Mouse (Mus musculus): ENCODE data around the gene Fuca1. TPM values are rescaled to one million over a fixed set of nuclear protein-coding genes. Genes with fewer than 3 reads are reported as not detected.

Gene Fuca1
- 71.7 and 76.4 TPM in 2 replicates for polyA plus RNA-seq (2015; fragmentation: Nextera tagmentation; extraction: Ambion mirVana)

- Histone ChIP-seq H3K36me3 (peaks cover 5% of the 10 kb centered on the region; the same call in 1 of the 2 replicates), H3K4me1 (peaks cover 9% of the 10 kb centered on the region), H3K9me3 (no peaks in the 10 kb centered on the region), H3K9ac (peak within 1 kb of the TSS; percentile 69), H3K4me3 (peak within 1 kb of the TSS; percentile 67), H3K27me3 (no peaks in the 10 kb centered on the region), H3K27ac (peak within 1 kb of the TSS; percentile 76), H3K4me2 (peak within 1 kb of the TSS; percentile 91)
- 1% methylated on average over 60 of the region's 60 CpGs for WGBS
- ATAC-seq (ENCODE audit: borderline replicate concordance, extremely low read depth, low FRiP score, low TSS enrichment): peak; percentile 96
These were observed at the start of gene Fuca1 for GRCm38 (mm10) chr4:135920304-135921241. TSS of gene Fuca1 (plus strand) at chr4:135920735.

GRCm38 (mm10) chr4:135872015-135872414 is 48.5 kb upstream of the Fuca1 start:
- Histone ChIP-seq H3K27ac (peak overlapping the region; percentile 99; the same call in 1 of the 2 replicates), H3K36me3 (peaks cover 16% of the 10 kb centered on the region), H3K9ac (peak overlapping the region; percentile 85), H3K9me3 (no peaks in the 10 kb centered on the region), H3K4me2 (peak overlapping the region; percentile 80), H3K4me1 (peaks cover 54% of the 10 kb centered on the region), H3K4me3 (peak overlapping the region; percentile 69), H3K27me3 (no peaks in the 10 kb centered on the region)
- WGBS: 18% methylated on average over 3 of the region's 3 CpGs
- no peak for ATAC-seq (ENCODE audit: borderline replicate concordance, extremely low read depth, low FRiP score, low TSS enrichment)

- no peaks in the 10 kb centered on the region for H3K27me3 ChIP-seq
- peak overlapping the region; percentile 80 for H3K4me2 ChIP-seq
- peaks cover 16% of the 10 kb centered on the region for H3K36me3 ChIP-seq
- ATAC-seq (ENCODE audit: borderline replicate concordance, extremely low read depth, low FRiP score, low TSS enrichment): no peak
- H3K9ac ChIP-seq: peak overlapping the region; percentile 85
- H3K27ac ChIP-seq: peak overlapping the region; percentile 99
- peaks cover 56% of the 10 kb centered on the region for H3K4me1 ChIP-seq
- no peaks in the 10 kb centered on the region for H3K9me3 ChIP-seq
- 4% methylated on average over 17 of the region's 17 CpGs for WGBS
- peak overlapping the region; percentile 69 for H3K4me3 ChIP-seq
These were observed 47.7 kb upstream of the Fuca1 start for GRCm38 (mm10) chr4:135872589-135873391.

GRCm38 (mm10) chr4:135873526-135874202 is 46.9 kb upstream of the Fuca1 start, which contains the start of gene Pnrc2:
TSS of gene Pnrc2 (minus strand) at chr4:135873850.
- H3K36me3 ChIP-seq: peaks cover 16% of the 10 kb centered on the region
- under 1% methylated on average over 60 of the region's 60 CpGs for WGBS
- peak within 1 kb of the TSS; percentile 69 for H3K4me3 ChIP-seq
- H3K27me3 ChIP-seq: no peaks in the 10 kb centered on the region
- H3K4me1 ChIP-seq: peaks cover 56% of the 10 kb centered on the region
- H3K27ac ChIP-seq: peak within 1 kb of the TSS; percentile 99
- H3K9me3 ChIP-seq: no peaks in the 10 kb centered on the region
- H3K4me2 ChIP-seq: peak within 1 kb of the TSS; percentile 80
- ATAC-seq (ENCODE audit: borderline replicate concordance, extremely low read depth, low FRiP score, low TSS enrichment): peak; percentile 95
- H3K9ac ChIP-seq: peak within 1 kb of the TSS; percentile 85

GRCm38 (mm10) chr4:135874564-135875535 is 45.7 kb upstream of the Fuca1 start:
- Histone ChIP-seq H3K27ac (peak overlapping the region; percentile 99), H3K4me1 (peaks cover 48% of the 10 kb centered on the region), H3K4me3 (no peak overlapping the region), H3K9ac (peak overlapping the region; percentile 68; the same call in 1 of the 2 replicates), H3K36me3 (peaks cover 13% of the 10 kb centered on the region), H3K9me3 (no peaks in the 10 kb centered on the region), H3K27me3 (no peaks in the 10 kb centered on the region), H3K4me2 (peak overlapping the region; percentile 70)
- no peak for ATAC-seq (ENCODE audit: borderline replicate concordance, extremely low read depth, low FRiP score, low TSS enrichment)
- 73% methylated on average over 10 of the region's 10 CpGs for WGBS

- no peaks in the 10 kb centered on the region for H3K9me3 ChIP-seq
- no peak for ATAC-seq (ENCODE audit: borderline replicate concordance, extremely low read depth, low FRiP score, low TSS enrichment)
- peak overlapping the region; percentile 20; the same call in 1 of the 2 replicates for H3K9ac ChIP-seq
- H3K36me3 ChIP-seq: peaks cover 11% of the 10 kb centered on the region
- peak overlapping the region; percentile 56 for H3K4me2 ChIP-seq
- H3K27me3 ChIP-seq: no peaks in the 10 kb centered on the region
- 27% methylated on average over 7 of the region's 7 CpGs for WGBS
- H3K4me1 ChIP-seq: peaks cover 45% of the 10 kb centered on the region
- H3K27ac ChIP-seq: peak overlapping the region; percentile 99
- H3K4me3 ChIP-seq: no peak overlapping the region
These were observed 45.0 kb upstream of the Fuca1 start for GRCm38 (mm10) chr4:135875546-135875945.

GRCm38 (mm10) chr4:135875991-135876582 is 44.4 kb upstream of the Fuca1 start:
- Histone ChIP-seq H3K4me3 (peak overlapping the region; percentile 23; the same call in 1 of the 2 replicates), H3K36me3 (peaks cover 9% of the 10 kb centered on the region), H3K27ac (peak overlapping the region; percentile 99), H3K9me3 (no peaks in the 10 kb centered on the region), H3K4me2 (peak overlapping the region; percentile 56), H3K4me1 (peaks cover 43% of the 10 kb centered on the region), H3K27me3 (no peaks in the 10 kb centered on the region), H3K9ac (peak overlapping the region; percentile 20; the same call in 1 of the 2 replicates)
- ATAC-seq (ENCODE audit: borderline replicate concordance, extremely low read depth, low FRiP score, low TSS enrichment): no peak
- WGBS: 3% methylated on average over 9 of the region's 9 CpGs

GRCm38 (mm10) chr4:135876583-135877020 is 43.9 kb upstream of the Fuca1 start:
- H3K4me1 ChIP-seq: peaks cover 40% of the 10 kb centered on the region
- peak overlapping the region; percentile 56 for H3K4me2 ChIP-seq
- peaks cover 7% of the 10 kb centered on the region; the same call in 1 of the 2 replicates for H3K36me3 ChIP-seq
- H3K9me3 ChIP-seq: no peaks in the 10 kb centered on the region
- peak overlapping the region; percentile 20; the same call in 1 of the 2 replicates for H3K9ac ChIP-seq
- peak overlapping the region; percentile 23 for H3K4me3 ChIP-seq
- under 1% methylated on average over 16 of the region's 16 CpGs for WGBS
- H3K27ac ChIP-seq: peak overlapping the region; percentile 99
- ATAC-seq (ENCODE audit: borderline replicate concordance, extremely low read depth, low FRiP score, low TSS enrichment): no peak
- H3K27me3 ChIP-seq: no peaks in the 10 kb centered on the region

GRCm38 (mm10) chr4:135877742-135878141 is 42.8 kb upstream of the Fuca1 start:
- H3K4me2 ChIP-seq: no peak overlapping the region
- WGBS: 57% methylated on average over 2 of the region's 2 CpGs
- no peak for ATAC-seq (ENCODE audit: borderline replicate concordance, extremely low read depth, low FRiP score, low TSS enrichment)
- no peak overlapping the region for H3K4me3 ChIP-seq
- H3K27me3 ChIP-seq: no peaks in the 10 kb centered on the region
- peaks cover 33% of the 10 kb centered on the region for H3K4me1 ChIP-seq
- H3K9me3 ChIP-seq: no peaks in the 10 kb centered on the region
- H3K27ac ChIP-seq: no peak overlapping the region
- no peaks in the 10 kb centered on the region for H3K36me3 ChIP-seq
- no peak overlapping the region for H3K9ac ChIP-seq

- H3K4me2 ChIP-seq: no peak overlapping the region
- no peak for ATAC-seq (ENCODE audit: borderline replicate concordance, extremely low read depth, low FRiP score, low TSS enrichment)
- no peaks in the 10 kb centered on the region for H3K9me3 ChIP-seq
- H3K36me3 ChIP-seq: no peaks in the 10 kb centered on the region
- peaks cover 42% of the 10 kb centered on the region for H3K4me1 ChIP-seq
- no peaks in the 10 kb centered on the region for H3K27me3 ChIP-seq
- WGBS: 53% methylated on average over 6 of the region's 6 CpGs
- no peak overlapping the region for H3K27ac ChIP-seq
- no peak overlapping the region for H3K4me3 ChIP-seq
- H3K9ac ChIP-seq: no peak overlapping the region
These were observed 41.5 kb upstream of the Fuca1 start for GRCm38 (mm10) chr4:135879021-135879420.
